Mouse (Mus musculus) gastrocnemius, postnatal 36 days (tissue): Measurements from ENCODE around the gene Aipl1. TPM values are rescaled to one million over a fixed set of nuclear protein-coding genes. Genes with fewer than 3 reads are reported as not detected.
A peak's percentile ranks its signal among the peaks of the same experiment; 100 is the strongest.
"Not testable (repeated sequence)": the region's sequence is repeated elsewhere in the genome, so short reads cannot be mapped to it uniquely, and the experiment has no call there.

Source experiments
- DNase-seq, 2 experiments: peaks; one replicate each; pipeline ENCODE4 v3.0.0; 2022
- intact Hi-C: fragments of 180-260 bp; cut with DNase I; formaldehyde crosslinking; loops from one replicate; pipeline ENCODE4 v1.15.1; 2025
- total RNA-seq, 2 experiments: library from RNA; stranded (reverse); gene quantifications; 2 replicates each; pipeline ENCODE4 v1.2.3; 2021

Gene Aipl1
- total RNA-seq, 2 experiments from 2014 or later = not detected

DNA sequence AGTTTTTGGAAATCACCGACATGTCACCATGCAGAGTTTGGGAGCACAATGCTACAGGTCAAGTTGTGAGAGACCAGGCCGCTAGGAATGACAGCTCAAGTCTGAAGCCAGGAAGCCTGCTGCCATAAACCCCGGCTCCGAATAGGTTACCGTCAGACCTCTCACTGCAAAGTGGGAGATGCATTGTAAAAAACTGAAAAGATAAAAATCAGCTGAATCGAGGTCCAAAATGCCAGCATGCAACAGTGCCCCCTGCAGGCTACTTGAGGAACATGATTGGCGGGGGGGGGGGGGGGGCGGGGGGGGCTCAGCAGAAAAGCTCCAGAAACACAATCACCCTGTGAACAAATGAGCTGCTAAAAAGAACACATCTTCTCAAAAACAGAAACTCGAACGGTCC, 13.7 kb downstream of the Aipl1 start:
- intact Hi-C loops = loop anchor here (5.0 kb wide), 1 partner anchor 351 kb away; no protein-coding TSS in a partner anchor
- no peak for DNase-seq

DNA sequence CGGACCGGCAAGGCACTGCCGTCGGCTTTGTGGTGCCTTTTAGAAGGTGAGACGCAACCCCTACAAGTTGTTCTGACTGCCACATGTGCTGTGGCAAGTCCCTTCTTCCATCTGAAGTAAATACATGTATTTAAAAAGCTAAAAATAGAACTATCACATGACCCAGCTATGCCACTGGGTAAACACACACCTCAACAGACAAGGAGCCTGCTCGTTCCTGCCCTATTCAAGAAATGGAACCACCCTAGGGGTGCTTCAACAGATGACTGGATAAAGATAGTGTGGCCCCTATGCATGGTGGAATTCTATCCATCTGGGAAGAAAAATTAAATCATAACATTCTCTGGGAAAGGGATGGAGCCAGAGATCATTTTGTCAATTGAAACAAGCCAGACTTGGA, 14.5 kb downstream of the Aipl1 start:
- intact Hi-C loops = loop anchor here (5.0 kb wide), 1 partner anchor 351 kb away; no protein-coding TSS in a partner anchor
- DNase-seq = no peak

DNA sequence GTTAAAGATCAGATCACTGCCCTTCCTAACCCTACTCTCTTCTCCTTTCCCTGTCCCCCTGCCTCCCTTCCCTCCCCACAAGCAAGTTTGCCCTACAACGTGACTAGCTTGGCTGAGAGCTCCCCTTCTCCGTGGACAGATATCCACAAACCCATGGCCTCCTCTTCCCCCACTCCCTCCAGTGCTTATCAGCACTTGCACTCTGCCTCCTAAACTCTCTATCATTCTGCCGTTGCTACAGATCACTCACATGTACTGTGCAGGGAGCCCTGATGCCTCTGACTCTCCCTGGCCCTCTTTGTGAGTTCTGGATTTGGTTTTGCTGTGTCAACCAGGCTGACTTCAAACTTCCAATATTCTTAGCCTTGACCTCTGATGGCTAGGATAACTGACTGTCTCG, 16.3 kb downstream of the Aipl1 start:
- DNase-seq = no peak

DNA sequence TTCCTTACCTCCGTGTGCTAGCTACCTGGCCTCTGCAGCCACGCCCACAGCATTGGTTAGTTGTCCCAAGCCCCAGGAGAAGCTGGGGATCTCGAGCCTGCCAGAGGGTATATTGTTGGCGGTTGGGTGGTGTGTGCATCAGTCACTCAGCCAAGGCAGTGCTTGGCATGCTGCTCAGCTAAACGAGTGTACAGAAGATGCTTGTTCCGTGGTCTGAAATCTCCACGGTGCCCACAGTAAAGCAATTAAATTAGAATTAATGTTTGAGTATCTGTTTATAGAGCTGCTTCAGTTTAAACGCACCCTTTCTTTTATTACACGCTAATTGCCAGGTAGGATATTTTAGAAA, 20.1 kb downstream of the Aipl1 start:
- intact Hi-C loops = no loop called here
- DNase-seq = no peak

More for the DNA sequence above, 16.3 kb downstream of the Aipl1 start:
- intact Hi-C loops = loop anchor here (5.0 kb wide), 1 partner anchor 349 kb away; no protein-coding TSS in a partner anchor

DNA sequence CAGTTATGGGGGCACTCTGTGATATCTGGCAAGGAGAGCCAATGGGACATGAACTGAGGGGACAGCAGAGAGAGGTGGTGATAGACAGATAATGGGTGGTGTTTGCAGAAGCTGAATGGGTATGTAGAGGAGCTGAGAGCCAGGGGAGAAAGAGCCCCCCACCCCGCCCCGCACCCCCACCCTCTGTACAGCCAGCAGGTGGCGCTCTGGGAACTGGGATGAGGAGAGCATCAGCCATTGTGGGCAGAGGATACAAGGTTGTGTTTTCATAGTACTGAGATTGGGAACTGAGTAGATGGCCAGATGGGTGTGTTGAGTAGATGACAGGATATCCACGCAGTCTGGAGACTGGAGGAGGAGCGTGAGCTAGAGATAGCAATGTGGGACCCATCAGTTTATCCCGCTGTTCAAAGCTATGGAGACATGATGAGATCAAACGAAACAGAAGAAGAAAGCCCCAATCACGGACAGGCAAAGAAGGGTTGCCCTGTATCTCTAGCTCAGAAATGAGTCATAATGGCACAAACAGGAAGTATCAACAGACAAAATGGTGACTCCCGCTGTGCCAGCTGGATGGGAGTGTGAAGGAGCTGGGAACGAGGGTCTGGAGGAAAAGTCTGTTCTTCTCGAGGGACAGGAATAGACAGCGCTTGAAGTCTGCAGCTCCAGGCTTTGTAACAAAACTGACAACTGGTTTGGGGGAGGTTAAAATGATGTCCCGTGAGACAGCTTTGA, 20.6 kb downstream of the Aipl1 start:
- intact Hi-C loops = no loop called here
- DNase-seq = no peak

DNA sequence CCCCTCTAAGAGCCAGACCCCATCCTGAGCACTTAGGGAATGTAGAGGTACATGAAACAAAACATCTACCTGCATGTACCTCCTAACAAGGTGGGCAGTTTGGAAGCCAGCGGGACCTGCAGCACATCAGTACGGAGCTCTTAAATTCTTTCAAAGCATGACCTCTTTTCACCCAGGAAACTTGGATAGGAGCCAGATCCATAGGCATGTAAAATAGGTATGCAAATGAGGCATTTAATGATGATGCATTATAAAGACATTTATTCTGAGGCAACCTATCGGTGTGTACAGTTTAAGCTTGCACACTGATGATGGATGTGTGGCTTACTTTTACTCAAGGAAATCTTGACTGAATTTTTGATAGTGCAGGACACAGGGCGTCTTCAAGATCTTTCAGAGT, 22.6 kb downstream of the Aipl1 start:
- intact Hi-C loops = no loop called here
- DNase-seq = no peak

DNA sequence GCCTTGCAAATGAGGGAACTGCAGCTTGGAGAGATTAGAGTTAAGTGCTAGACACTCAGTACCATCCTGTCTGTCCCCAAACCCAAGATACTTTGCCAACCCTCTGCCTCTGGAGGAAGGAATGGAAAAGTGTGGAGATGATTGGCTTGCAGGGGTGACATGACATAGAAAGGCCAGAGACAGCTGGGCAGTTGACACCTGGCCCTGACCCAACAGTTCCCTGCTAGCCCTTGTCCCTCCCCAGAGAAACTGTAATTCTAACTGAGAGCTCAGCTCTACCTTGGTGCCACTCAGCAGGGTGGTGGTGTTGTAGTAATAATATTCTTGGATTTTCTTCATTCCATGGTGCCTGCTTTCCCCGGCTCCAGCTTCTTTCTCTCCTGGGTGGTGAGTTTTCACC, 25.4 kb downstream of the Aipl1 start:
- no peak for DNase-seq
- intact Hi-C loops = no loop called here

DNA sequence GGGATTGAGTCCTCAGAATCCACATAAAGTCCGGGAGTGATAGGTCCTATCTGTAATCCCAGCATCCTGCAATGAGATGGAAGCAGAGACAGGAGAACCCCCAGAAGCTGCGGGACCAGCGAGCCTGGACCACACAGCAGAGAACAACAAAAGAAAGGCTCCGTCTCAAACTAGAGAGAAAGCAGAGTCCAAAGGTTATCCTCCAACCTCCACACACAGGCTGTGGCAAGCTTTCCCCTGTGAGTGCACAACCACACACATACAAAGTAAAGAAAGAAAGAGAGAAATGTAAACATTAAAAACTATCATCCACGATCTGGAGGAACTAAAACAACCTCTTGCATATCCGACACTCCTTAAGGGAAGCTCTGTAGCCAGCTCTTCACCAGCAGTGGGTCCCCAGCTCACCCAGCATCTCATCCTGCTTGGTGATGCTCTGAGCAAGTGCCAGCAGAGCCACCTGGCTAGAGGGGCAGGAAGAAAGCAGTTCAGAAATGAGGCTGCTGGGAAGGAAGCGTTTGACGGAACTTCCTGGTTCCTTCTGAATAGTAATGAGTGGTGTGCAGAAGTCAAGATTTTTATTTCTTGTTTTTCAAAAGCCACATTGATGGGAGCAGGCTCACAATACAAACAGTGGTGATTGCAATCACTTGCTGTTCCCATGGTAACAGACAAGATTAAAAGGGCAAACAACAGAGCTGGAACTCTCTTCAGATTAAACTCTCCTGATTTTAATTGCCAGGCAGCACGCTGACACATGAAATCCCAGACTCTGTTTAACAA, 26.2 kb downstream of the Aipl1 start:
- no peak for DNase-seq
- intact Hi-C loops = no loop called here

DNA sequence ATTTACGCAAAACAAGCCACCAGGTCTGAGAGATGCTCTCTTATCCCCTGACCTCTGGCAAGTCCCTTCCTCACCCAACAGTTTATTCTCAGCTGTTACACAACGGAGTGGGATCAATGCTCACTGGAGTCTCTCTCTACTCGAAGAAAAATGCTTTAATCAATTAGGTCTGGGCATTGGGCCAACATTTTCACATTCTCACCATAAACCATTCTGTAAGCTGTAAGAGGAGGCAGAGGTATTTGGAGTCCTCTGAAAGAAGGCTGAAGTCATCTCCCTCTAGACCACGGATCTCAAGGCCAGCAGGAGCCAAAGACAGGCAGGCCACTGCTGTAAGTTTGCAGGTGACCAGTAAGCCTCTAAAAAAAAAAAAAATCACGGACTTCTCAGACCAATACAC, 26.9 kb downstream of the Aipl1 start:
- DNase-seq = no peak
- intact Hi-C loops = no loop called here

DNA sequence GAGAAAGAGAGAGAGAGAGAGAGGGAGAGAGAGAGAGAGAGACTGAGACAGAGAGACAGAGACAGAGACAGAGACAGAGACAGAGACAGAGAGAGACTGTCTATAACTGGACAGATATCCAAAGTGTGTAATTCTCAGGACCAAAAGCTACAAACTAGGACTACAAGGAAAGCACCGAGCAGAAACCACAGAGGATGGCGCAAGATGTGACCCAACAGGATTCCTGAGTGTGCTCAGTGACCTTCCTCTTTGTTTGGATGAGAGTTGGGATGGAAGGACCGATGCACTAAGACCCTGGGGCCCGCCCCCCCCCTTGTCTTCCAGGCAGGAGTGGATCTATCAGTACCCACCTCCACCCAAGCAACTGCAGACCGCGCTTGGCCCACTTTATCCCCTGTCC, 31.8 kb downstream of the Aipl1 start:
- no peak for DNase-seq
- intact Hi-C loops = no loop called here

DNA sequence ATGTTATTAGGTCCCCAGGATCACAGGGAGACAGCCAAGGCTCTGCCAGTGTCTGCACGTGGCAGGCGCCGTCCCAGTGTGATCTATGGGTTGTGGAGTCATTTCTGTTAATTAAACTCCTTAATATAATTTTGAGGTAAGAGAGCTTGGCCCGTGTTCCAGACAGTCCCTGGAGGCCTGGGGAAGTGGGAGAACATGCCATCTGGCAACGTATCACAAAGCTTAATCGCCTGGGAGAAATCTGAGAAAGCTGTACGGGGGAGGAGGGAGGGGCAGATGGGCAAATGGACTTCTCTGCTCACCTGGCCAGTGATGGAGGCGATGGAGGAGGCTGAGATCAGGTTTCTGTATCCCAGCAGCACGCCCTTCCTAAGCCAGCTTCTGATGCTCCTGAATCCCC, 34.1 kb downstream of the Aipl1 start:
- intact Hi-C loops = no loop called here
- no peak for DNase-seq

DNA sequence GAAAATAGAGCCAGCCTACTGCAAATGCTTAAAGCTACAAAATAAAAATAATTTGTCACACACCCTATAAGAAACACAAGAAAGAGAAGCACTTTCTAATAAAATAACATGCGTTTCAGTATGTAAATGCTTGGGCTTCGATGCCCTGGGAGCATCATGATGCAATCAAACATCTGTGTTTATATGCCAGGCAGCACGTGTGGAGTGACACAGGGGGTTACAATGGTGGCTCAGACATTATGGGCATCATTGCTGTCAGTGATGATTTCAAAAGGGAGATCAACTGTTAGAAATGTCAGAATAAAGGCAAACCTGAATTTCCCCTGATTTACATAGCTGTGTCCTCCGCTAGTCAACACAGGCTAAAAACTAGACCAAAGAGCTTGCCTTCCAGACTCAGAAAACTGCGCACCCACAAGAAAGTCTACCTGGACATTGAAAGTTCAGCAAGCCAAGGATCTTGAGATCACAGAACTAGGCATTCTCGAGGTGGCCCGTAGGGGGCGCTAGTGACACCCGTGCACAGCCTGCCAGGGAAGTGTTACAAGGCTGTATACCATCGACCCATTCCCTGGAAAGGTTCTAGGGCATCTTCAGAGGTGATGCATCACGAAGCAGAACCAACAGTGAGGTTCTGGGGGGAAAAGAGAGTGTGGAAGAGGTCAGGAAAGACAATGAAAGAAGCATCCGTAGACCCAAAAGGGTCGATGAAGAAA, 35.0 kb downstream of the Aipl1 start:
- intact Hi-C loops = no loop called here
- peak in 1 of 2 experiments; percentile 37 for DNase-seq

DNA sequence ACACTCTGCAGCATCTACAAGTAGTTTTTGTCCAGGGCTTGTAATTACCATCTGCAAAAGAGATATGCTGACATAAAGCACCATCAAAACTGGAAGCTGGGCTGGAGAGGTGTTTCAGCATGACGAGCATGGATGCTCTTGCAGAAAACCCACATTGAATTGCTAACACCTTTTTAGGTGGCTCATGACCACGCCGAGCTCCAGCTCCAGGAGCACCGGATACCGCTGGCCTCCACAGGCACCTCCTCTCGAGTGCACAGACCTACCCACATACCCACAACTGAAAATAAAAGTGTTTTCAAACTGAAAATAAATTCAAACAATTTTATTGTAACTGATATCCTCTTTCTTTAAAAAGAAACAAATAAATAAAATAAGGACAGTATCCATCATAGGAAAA, 37.1 kb downstream of the Aipl1 start:
- no peak for DNase-seq
- intact Hi-C loops = no loop called here

DNA sequence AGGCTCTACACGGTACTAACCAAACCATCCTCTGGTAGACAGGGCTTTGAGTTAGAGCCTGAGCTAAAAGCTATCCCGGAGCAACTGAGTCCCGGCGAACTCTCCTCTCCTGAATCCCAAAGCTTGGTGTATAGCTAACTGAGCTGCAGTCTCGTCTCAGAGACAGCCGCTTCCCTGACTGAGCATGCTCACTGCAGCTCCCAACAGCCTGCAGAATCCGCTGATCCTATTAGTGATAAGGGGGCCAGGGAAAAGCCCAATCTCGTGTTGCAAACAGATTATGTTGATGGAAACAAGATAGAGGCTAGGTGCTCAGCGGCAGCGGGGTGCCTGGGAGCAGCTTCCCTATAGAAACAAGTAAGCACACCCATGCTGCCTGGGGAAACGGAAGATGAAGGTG, 40.5 kb downstream of the Aipl1 start:
- DNase-seq = no peak
- intact Hi-C loops = no loop called here

DNA sequence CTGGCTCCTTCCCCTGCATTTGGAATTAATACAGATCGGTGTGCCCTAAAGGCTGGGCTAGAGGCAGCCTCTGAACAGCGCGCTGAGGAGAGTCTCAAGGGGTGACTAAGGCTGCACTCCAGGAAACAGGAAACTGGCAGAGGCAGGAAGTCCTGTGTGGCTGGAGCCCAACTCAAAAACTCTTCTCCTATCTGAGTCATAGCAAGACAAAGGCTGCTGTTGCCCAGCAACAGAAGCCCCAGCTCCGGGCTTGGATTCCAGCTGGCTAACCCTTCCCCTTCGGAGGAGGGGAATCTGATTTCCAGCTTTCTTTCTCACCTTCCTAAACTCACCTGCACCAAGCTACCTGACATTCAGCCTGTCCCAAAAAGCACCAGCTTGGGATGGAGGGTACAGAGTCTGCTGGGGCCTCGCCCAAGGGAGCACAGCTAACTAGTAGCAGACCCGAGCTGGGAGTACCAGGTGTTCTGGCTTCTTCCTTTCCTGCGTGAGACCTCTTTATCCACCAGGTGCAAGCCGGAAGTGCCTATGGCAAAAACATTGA, 41.3 kb downstream of the Aipl1 start:
- DNase-seq = peak; percentile 43 to 47
- intact Hi-C loops = loop anchor here (2.0 kb wide), 1 partner anchor 29 kb away; no protein-coding TSS in a partner anchor

DNA sequence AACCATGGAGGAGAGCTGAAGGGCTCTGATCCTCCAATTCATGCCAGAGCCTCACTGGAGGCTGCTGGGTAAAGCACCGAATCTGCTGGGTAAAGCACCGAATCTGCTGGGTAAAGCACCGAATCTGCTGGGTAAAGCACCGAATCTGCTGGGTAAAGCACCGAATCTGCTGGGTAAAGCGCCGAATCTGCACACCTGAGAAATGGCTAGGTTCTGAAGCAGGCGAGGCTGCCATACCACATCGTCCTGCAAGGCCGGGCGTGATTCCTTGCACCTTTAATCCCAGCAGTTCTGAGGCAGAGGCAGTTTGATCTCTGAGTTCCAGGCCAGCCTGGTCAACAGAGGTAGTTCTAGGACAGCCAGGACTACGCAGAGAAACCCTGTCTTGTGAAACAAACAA, 44.9 kb downstream of the Aipl1 start:
- intact Hi-C loops = no loop called here
- no peak for DNase-seq

DNA sequence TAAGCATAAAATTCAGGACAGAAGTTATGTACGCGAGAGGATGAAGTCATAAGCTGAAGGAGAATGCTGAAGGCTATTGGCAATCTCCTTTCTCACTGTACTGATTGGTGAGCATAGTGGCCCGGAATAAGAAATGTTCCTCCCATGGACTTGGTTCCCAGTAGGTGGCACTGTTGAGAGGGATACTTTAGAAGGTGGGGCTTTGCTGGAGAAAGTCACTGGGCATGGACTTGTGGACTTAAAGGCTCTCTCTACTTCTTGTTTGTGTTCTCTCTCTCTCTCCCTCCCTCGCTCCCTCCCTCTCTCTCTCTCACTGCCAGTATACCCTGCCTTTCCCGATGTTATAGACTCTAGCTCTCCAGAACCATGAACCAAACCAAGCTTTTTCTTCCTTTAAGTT, 45.8 kb downstream of the Aipl1 start:
- DNase-seq = peak in 1 of 2 experiments; percentile 28
- intact Hi-C loops = no loop called here

DNA sequence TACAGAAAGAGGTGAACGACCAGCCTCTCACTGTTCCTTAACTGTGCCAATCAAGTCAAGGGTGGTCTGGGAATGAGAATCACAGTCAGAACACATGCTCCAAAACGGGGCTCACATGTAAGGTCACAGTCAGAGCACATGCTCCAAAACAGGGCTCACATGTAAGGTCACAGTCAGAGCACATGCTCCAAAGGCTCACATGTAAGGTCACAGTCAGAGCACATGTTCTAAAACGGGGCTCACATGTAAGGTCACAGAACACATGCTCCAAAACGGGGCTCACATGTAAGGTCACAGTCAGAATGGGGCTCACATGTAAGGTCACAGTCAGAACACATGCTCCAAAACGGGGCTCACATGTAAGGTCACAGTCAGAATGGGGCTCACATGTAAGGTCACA, 47.9 kb downstream of the Aipl1 start:
- intact Hi-C loops, DNase-seq: not testable (repeated sequence)

DNA sequence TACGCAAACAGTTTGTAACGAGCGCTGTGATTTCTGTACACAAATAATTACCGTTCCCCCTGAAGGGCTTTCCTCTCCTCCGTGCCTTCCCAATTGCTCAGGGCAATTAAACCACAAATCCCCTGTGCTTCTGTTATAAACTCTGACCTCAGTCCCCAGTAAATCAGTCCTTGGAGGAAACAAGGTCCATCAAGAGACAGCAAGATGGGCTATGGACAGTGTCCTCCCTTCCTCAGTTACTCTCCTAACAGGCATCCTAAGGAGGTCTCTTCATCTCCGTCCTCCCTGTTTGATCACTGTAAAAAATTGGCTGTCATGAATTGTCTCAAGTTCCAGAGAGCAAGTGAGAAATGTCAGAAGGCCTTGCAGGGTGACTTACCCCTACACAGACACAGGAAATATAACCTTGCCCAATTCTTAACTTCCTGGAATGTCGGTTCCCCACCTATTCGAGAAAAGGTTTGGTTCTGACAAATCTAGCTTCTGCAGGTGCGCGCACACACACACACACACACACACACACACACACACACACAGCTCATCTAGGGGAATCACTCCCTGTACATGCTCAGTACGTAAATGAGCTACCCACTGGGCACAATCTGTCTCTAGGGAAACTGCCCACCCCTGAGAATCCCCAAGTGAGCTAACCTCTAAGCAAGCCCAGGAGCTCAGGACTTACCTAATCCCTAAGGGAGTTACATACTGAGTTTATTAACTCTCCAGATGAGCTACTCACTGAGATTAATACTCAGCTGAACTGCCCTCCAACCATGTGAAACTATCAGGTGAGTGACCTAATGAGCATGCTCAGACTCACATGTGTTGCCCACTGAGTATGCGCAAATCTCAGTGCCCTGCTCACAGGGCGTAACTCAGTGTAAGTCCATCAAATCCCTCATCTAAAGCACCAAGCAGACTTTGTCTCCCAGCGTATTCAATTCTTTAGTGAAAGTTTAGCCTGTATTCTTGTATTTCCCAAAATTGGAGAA, 49.9 kb downstream of the Aipl1 start:
- no peak for DNase-seq

DNA sequence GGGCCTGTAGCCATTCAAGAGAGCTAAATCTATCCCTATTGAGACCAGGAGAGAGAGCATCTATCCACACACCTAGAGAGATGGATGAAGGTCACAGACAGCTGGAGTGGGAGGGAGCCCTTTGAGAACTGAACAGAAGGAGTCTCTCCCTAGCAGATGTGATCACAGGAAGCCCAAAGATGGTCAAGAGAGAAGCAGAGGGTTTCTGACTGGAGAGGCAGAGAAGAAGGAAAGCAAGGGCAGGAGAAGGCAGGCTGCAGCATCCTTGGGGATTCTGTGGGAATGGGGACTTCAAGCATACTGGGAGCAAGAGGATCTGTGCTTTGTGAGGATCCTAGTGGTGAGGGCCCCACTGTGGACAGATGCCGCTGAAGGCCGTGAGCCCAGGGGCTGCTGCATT, 51.5 kb downstream of the Aipl1 start:
- no peak for DNase-seq
- intact Hi-C loops = no loop called here

More for the DNA sequence above, 49.9 kb downstream of the Aipl1 start:
- intact Hi-C loops = no loop called here
